Mouse (Mus musculus): ENCODE data around the gene Ripor1. TPM values are rescaled to one million over a fixed set of nuclear protein-coding genes. Genes with fewer than 3 reads are reported as not detected.
A peak's percentile ranks its signal among the peaks of the same experiment; 100 is the strongest.

The Ripor1 gene
- total RNA-seq, 2 experiments from 2014 or later = 81.0 to 91.4 TPM

DNA sequence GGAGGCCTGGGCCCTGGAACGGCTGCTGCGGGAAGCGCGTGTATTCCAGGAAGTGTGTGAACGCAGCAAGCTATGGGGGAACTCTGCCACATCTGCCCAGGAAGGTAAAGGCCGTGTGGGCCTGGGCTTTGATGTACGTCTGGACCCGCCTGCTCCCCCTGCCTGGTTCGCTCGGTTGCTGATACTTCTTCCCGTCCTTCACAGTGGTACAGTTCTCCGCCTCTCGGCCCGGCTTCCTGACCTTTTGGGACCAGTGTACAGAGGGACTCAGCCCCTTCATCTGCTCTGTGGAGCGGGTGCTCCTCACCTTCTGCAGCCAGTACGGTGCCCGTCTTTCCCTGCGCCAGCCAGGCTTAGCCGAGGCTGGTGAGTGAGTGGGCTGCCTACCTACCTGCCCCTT is 15.2 kb downstream of the Ripor1 start:
- Histone ChIP-seq H3K27ac (peak overlapping the region; percentile 90; the same call in 1 of the 2 replicates), H3K4me3 (no peak overlapping the region)
- no peak for DNase-seq (ENCODE audit: extremely low spot score in 1 of 2, low spot score in 2 of 2)
- TF ChIP-seq CTCF (IDR thresholded peaks at IDR 0.05) = no peak
- intact Hi-C loops (cut with DNase I) = loop anchor here (5.0 kb wide), 1 partner anchor 72 kb away; no protein-coding TSS in a partner anchor

DNA sequence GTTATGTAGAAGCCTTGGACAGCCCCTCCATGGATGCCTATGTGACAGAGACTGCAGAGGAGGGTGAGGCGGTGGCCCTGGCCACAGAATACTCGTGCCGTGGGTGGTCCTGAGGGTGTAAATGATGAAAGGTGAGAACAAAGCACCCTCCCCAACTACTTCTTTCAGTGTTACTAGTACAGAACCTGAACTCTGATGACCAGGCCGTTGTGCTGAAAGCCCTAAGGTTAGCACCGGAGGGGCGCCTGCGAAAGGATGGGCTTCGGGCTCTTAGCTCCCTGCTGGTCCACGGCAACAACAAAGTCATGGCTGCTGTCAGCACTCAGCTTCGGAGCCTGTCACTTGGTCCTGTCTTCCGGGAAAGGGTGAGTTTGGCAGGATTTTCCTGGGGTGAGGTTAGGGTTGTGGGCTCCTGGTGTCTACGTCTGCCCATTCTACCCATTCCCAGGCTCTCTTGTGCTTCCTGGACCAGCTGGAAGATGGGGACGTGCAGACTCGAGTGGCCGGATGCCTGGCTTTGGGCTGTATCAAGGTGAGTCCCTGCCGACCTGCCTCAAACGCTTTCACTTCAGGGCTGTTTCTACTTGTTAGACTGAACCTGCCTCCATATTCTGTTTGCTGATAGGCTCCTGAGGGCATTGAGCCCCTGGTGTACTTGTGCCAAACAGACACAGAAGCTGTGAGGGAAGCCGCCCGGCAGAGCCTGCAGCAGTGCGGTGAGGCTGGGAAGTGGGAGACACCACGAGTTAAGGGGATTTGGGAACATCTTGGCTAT is 16.1 kb downstream of the Ripor1 start:
- no peak overlapping the region for H3K4me3 ChIP-seq
- TF ChIP-seq CTCF (IDR thresholded peaks at IDR 0.05) = no peak
- intact Hi-C loops (cut with DNase I) = loop anchor here (5.0 kb wide), 1 partner anchor 71 kb away; no protein-coding TSS in a partner anchor
- peak overlapping the region; percentile 90 for H3K27ac ChIP-seq
- DNase-seq (ENCODE audit: extremely low spot score in 1 of 2, low spot score in 2 of 2) = no peak

DNA sequence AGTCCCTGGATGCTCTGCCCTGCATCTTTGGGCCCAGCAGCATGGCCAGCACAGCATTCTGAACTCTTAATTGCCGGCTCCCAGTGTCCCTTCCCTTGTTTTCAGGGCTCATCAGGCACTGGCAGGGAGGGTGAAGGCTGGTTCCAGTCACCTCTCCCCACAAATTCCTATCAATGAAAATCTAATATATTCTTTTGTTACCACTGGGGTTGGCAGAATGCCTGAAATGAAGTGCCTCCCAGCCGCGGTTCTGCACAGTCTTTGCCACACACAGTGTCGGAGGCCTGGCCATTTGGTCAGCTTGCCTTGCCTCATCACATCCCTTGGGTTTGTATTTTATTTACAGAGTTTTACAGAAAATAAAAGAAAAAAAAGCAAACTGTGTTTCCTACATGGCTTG is 16.8 kb downstream of the Ripor1 start:
- TF ChIP-seq CTCF (IDR thresholded peaks at IDR 0.05) = no peak
- intact Hi-C loops (cut with DNase I) = loop anchor here (2.0 to 5.0 kb wide), 3 partner anchors 15 to 79 kb away; partner anchors contain the start of genes Acd and Pard6a

DNA sequence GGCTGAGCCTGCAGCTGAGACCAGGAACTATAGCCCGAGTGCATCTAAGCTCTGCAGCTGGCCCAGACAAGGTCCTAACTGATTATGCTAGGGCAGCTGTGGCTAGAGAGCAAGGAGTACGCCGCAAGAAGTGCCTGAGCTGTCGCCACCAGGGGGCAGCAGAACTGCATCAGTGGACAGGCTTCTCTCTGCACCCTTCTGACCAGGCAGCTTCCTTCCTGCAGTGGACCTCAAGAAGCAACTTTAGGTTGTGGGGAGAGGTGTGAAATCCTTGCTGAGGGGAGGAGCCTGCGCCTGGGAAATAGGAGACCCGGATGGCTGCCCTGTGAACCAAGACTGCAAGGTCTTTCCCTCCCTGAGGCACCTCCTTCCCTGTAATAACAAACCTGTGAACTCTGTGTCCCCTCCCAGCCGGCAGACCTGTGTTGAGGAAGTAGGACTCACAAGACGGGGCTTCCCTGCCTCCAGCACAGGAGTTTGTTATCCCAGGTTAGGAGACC is 17.4 kb downstream of the Ripor1 start:
- no peak overlapping the region for H3K4me3 ChIP-seq
- intact Hi-C loops (cut with DNase I) = loop anchor here (2.0 to 5.0 kb wide), 3 partner anchors 16 to 78 kb away; partner anchors contain the start of genes Acd and Pard6a
- peak; percentile 99 for TF ChIP-seq CTCF (IDR thresholded peaks at IDR 0.05)
- peak overlapping the region; percentile 90 for H3K27ac ChIP-seq
- DNase-seq (ENCODE audit: extremely low spot score in 1 of 2, low spot score in 2 of 2) = peak; percentile 90 to 94

More for the DNA sequence above, 16.8 kb downstream of the Ripor1 start:
- H3K4me3 ChIP-seq = no peak overlapping the region
- peak overlapping the region; percentile 90 for H3K27ac ChIP-seq
- DNase-seq (ENCODE audit: extremely low spot score in 1 of 2, low spot score in 2 of 2) = no peak

DNA sequence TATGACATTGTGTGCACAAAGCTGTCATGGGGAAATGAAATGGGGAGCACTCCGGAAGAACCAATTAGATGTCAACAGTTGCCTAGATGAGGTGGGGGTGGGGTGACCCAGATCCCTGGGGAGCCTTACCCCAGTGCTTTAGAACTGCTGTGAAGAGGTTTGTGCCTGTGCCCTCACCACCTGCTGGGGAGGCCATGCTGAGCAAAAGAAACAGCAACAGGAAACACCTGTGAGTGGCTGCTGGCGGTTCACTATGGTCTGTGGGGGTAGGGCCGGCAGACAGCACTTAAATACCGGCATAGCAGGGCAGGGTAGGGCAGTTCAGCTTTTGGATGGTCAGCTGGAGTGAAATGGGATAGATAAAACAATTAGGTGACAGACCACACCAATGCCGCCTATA is 18.1 kb downstream of the Ripor1 start:
- no peak overlapping the region for H3K4me3 ChIP-seq
- no peak for DNase-seq (ENCODE audit: extremely low spot score in 1 of 2, low spot score in 2 of 2)
- no peak for TF ChIP-seq CTCF (IDR thresholded peaks at IDR 0.05)
- peak overlapping the region; percentile 90 for H3K27ac ChIP-seq
- intact Hi-C loops (cut with DNase I) = loop anchor here (2.0 to 5.0 kb wide), 3 partner anchors 16 to 78 kb away; partner anchors contain the start of genes Acd and Pard6a

DNA sequence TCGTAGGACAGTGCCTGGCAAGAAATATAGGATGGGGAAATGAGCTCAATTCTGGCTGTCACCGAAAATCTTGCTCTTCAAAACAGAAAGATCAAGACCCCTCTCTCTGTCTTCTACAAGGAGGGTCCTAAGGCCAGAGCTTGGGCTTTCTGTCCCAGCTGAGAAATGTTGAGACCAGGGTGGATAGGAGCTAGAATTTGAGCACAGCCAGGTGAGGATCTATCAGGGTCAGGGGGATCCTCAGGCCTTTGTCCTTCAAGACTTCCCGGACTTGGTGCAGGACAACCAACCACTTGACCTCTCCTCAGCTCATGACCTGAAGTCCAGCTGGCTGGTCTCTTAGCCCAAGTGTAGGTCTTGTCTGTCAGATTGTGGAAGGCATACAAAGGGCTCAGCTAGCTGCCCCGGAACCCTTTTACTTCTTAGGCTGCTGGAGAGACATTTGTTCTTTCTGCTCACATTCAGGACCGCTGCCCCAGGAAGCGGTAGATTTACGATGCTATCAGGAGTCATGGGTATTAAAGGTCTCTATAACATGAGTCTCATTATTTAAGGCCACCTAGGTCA is 18.7 kb downstream of the Ripor1 start:
- Histone ChIP-seq H3K27ac (peak overlapping the region; percentile 90), H3K4me3 (no peak overlapping the region)
- intact Hi-C loops (cut with DNase I) = loop anchor here (1.0 to 5.0 kb wide), 4 partner anchors 13 to 77 kb away; partner anchors contain the start of genes Acd, Ctcf and Pard6a
- no peak for TF ChIP-seq CTCF (IDR thresholded peaks at IDR 0.05)
- DNase-seq (ENCODE audit: extremely low spot score in 1 of 2, low spot score in 2 of 2) = no peak

DNA sequence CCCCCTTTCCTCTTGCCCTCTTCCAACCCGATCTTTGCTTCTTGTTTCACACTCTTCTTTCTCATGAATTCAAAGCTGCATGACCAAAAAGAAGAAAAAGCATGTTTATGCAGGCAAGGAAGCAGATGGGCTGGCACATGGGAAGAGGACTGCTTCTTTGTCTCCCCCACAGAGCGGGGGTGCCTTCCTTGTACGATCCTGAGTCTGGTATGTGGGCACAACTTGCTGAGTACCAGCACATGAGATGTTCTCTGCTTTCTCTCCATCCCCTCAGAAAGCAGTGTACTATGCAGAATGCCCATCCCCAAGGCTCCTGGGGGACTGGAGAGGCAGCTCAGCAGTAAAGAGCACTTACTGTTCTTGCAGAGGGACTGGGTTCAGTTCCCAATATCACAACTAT is 19.3 kb downstream of the Ripor1 start:
- peak overlapping the region; percentile 90 for H3K27ac ChIP-seq
- intact Hi-C loops (cut with DNase I) = loop anchor here (1.0 to 5.0 kb wide), 2 partner anchors 12 to 68 kb away; partner anchors contain the start of gene Ctcf
- DNase-seq (ENCODE audit: extremely low spot score in 1 of 2, low spot score in 2 of 2) = peak; percentile 67 to 70
- H3K4me3 ChIP-seq = no peak overlapping the region
- no peak for TF ChIP-seq CTCF (IDR thresholded peaks at IDR 0.05)

DNA sequence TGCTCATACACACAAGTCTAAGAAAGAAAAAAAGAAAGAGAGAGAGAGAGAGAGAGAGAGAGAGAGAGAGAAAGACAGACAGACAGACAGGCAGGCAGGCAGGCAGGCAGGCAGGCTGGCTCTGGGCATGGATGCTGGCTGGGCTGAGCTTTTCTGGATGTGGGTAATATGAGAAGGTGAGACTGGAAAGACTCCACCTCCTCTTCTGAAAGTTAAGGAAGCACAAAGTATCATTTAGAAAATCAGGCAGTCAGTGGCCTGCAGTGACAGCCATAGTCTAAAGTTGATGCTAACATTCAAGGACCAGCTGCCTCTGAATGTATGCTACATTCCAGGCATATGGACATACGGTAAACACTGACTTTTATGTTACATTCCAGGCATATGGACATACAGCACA is 19.8 kb downstream of the Ripor1 start:
- TF ChIP-seq CTCF (IDR thresholded peaks at IDR 0.05) = no peak
- DNase-seq (ENCODE audit: extremely low spot score in 1 of 2, low spot score in 2 of 2) = no peak
- Histone ChIP-seq H3K27ac (peak overlapping the region; percentile 90), H3K4me3 (no peak overlapping the region)
- intact Hi-C loops (cut with DNase I) = loop anchor here (1.0 to 5.0 kb wide), 2 partner anchors 11 to 67 kb away; partner anchors contain the start of gene Ctcf

DNA sequence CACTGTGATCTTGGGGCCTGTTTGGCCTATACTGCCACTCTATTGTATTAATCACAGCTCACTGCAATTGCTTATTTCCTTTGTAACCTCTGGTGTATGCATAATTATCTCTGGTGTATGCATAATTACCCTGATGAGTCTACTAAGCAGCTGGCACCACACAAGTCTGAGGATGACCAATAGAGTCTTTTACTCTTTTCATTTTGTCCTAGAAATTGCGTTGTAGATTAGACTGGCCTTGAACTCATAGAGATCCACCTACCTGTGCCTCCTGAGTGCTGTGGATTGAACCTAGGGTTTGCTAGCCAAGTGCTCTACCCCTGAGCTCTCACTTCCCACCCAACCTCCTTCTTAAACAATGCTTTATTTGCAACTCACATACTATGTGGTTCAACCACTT is 21.0 kb downstream of the Ripor1 start:
- Histone ChIP-seq H3K4me3 (no peak overlapping the region), H3K27ac (peak overlapping the region; percentile 90)
- no peak for DNase-seq (ENCODE audit: extremely low spot score in 1 of 2, low spot score in 2 of 2)
- intact Hi-C loops (cut with DNase I) = no loop called here
- TF ChIP-seq CTCF (IDR thresholded peaks at IDR 0.05) = no peak

DNA sequence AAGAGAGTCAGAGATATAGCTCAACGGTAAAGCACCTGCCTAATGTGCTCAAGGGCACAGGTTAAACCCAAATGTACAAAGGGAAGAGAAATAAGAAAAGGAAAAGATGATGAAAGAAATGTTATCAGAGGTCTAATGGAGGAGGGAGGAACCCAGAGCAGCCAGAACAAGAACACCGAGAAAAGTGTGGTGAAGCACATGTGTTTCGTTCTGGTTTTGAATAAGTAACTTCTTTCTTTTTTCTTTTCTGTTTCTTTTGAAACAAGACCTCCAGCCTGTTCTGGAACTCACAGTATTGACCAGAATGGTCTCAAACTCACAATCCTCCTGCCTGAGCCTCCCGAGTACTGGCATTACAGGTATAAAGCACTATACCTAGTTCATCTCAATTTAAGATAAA is 24.3 kb downstream of the Ripor1 start:
- intact Hi-C loops (cut with DNase I) = no loop called here
- DNase-seq (ENCODE audit: extremely low spot score in 1 of 2, low spot score in 2 of 2) = no peak
- Histone ChIP-seq H3K4me3 (no peak overlapping the region), H3K27ac (no peak overlapping the region)
- TF ChIP-seq CTCF (IDR thresholded peaks at IDR 0.05) = no peak

DNA sequence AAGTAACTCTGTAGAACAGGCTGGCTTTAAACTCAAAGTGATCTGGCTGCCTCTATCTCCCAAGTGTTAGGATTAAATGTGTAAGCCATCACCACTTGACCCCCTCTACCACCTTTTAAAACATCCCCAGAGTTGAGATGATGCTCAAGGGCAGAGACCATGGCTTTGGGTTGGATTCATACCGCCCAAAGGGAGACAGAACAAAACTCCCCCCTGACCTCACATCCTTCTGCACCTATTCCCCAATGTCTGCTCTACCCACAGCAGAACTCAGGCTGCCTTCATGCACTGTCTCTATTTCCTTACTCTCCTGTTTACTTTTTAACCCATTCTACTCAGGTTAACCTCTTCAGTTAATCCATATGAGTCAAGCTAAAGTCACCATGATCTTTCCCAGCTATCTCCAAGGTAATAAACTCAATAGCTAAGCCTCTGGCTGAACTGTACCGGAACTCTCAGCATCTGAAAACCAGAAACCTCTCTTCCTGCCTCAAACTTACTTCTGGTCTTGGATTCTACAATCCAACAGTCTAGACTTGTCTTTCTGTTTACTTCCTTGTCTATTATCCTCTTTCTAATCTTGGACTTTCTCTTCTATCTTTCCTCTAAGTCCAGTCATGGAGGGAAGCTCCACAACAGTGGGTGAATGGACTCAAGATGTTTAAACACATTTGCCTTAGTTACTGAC is 29.9 kb downstream of the Ripor1 start:
- H3K27ac ChIP-seq = no peak overlapping the region
- DNase-seq (ENCODE audit: extremely low spot score in 1 of 2, low spot score in 2 of 2) = no peak
- intact Hi-C loops (cut with DNase I) = loop anchor here (5.0 kb wide), 1 partner anchor 57 kb away; no protein-coding TSS in a partner anchor
- peak overlapping the region; percentile 97 for H3K4me3 ChIP-seq
- TF ChIP-seq CTCF (IDR thresholded peaks at IDR 0.05) = no peak

All from left cerebral cortex, adult 2 months (tissue).